Mouse (Mus musculus) right cerebral cortex, postnatal 14 days (tissue): ENCODE measurements around the gene Ssty1.
"Not testable (repeated sequence)": the region's sequence is repeated elsewhere in the genome, so short reads cannot be mapped to it uniquely, and the experiment has no call there.

ENCODE experiments used
- DNase-seq: peaks from one replicate; pipeline ENCODE4 v3.0.0; 2022

Gene Ssty1

DNA sequence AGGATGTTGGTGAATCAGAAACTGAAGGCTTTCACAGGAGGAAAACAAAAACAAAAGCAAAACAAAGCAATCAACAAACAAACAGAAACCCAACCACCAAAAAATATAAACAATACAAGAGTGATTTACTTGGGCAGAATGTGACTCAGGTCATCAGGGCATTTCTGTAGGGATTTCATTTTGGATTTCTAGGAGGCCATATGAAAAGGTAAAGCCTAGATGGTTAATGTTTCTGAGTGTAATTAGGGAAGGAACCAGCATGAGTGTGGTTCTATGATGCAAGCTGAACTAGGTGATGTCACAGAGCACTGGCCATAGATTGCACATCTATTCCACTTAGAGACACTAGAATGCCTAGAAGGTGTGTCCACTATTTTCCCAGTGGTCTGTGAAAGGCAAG is at the start of gene Ssty1:
TSS of gene Ssty1 (plus strand) at position 301 of the 400 bp plus-strand sequence.
- DNase-seq = not testable (repeated sequence)

DNA sequence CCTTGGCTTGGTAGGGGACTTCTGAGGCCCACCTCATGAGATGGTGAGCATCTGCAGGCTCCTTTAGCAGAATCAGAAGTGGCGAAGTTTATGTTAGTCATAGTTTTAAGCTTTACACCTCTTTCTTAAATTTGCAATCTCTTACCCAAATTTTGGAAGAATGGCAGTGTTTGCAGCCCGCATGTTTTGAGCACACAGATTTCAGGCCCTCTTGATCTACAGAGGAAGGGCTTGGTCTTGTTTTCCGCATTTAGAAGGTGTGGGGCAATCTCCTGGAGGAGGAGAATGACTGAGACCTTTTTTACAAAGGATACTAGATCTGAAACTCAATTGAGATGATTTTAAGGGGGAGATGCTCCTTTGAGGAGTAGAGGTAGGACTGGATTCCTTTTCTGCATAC is 27.2 kb upstream of the Ssty1 start, which contains the start of gene Gm21764:
TSS of gene Gm21764 (minus strand) at position 101 of the 400 bp plus-strand sequence.
- DNase-seq = not testable (repeated sequence)
